Mouse (Mus musculus): ENCODE measurements at regions not wholly inside any gene's neighbourhood (a gene's known extent, or its start where the extent isn't known, plus 50 kb on each side); places are given as distances from the start of the nearest gene placed in this dataset.

DNA sequence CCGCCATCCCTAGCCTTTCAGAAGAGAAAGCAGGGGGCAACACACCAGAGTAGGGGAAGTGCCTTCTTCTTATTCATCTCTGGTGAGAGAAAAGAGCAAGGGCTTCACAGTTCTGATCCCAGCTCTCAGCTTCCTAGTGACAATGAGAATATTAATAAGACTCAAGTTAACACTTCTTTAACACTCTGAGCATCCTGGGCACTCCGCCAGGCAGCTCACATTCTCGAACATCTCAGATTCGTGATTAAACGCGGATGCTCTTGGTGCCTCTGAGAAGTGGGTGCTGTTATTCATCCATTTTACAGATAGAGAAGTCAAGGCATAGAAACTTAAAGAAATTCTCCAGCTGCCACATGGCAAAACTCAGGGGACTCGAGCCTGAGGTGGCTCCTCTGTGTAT, 237.1 kb downstream of the Rps15a start:
- in situ Hi-C loops (cut with MboI, MseI): no loop called here

DNA sequence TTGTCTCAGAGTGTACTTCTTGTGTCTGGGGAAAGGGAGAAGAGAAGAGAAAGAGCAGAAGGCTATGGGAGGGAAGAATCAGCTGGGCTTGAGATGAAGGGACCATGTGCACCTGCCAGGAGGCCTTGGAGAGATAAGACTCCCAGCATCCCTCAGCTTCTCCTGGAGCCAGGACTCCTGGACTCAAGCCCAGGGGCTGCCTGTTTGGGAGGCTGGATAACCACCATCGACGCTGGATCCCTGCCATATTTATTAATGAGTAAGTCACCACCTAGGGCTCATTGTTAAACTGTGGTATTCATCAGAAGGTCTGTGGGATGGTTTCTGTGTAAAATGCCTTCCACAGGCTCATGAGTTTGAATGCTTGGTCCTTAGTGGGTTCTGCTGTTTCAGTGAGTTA, 240.7 kb downstream of the Rps15a start:
- in situ Hi-C loops (cut with MboI, MseI): no loop called here

DNA sequence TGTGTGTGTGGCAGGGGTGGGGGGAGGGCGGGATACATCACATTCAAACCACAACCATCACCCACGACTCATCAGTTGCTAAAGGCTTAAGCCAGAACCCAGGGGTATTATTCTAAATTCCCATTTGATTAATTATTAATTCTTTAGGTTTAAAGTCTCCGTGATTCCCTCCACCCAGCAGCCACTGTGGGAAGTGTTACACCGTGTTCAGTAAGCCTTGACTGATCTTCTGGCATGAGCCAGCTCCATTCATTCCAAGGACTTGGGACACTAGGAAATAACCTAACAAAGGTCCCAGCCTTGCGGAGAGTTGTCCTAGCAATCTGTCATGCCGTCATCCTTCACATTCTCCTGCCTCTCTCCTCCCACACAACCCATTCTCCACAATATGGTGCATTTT, 256.6 kb downstream of the Rps15a start:
- in situ Hi-C loops (cut with MboI, MseI): no loop called here

DNA sequence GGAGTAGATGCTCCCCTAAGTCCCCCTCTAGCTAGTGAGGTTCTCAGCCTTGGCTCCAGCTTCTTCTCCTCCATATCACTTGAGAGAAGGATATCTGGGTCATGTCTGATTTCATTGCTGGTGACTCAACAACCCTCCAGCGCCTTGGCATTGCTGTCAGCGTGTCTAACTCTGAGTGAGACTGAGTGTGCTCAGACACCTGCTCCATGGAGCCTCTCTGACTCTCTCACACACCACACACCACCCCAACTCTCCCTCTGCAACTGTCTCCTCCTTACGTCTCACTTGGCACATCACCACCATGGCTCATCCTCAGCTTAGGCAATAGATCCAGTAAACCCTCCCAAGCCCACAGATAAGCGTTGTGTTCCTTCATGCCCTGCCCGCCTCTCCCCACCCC, 260.0 kb downstream of the Rps15a start:
- in situ Hi-C loops (cut with MboI, MseI): no loop called here

DNA sequence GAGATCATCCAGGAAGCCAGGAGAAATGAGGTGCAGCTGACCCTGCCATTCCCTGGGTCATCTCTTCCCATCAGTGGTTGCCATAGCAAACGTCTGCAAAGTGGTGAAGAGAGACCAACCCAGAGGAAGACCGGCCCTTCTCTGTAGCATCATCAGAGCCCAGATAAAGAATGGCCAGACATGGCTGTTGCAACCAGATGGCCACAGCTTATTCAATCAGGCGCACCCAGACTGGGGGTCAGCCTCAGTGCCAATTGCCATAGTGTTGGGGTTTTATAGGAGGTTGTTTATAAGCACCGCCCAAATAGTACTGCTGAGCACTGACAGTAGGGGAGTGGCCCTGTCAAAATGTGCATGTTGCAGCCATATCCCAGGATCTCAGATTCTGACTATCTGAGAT, 262.3 kb downstream of the Rps15a start:
- in situ Hi-C loops (cut with MboI, MseI): no loop called here

DNA sequence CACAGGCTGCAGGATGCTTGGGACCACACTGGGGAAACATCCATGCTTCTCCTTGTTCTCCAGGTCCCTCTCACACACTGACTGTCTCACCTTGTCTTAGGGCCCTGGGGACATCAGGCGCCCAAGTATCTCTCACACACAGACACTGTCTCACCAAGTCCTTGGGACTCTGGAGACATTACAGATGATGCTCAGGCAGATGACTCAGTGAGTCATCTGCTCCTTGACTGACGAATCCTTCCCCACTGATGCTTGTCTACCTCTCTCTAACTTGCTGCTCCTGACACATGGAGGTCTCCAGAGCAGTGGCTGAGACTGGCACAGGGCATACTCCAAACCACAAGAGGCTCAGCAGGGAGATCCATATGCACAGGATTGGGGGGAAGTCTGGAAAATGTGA, 263.1 kb downstream of the Rps15a start:
- in situ Hi-C loops (cut with MboI, MseI): no loop called here

DNA sequence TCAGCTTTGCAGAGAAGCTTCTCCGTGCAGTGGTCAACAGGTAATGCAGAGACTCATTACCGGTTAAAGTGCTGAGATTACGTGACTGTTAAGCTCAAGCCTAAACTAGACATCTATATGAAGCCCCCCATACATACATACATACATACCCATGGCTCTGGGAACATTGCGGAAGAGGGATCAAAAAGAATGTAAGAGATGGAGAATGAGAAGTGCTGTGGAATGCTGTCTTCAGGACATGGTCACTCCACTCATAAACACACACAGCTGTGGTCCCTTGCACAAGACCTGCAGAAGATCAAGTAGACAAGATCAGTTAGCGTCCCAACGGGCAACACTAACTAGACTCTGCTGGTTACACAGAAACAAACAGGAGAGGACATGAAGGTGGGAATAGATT, 265.2 kb downstream of the Rps15a start:
- in situ Hi-C loops (cut with MboI, MseI): no loop called here

DNA sequence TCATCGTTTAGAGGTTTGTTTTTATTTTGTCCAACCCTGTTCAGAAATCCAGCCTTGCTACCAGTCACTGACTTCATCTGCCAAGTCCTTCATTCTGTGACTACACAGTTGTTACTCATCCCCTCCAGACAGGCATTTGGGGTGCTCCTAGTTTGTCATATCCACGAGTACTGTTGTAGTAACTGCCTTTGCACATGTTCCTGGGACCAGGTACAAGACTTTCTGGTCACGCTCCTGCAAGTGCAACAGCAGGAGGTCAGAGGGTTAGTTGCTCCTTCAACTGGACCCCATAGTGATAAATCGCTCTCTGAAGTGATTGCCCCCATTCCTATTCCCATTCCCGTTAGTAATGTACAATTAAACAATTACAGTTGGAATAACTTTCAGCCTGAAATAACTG, 269.9 kb downstream of the Rps15a start:
- in situ Hi-C loops (cut with MboI, MseI): no loop called here

DNA sequence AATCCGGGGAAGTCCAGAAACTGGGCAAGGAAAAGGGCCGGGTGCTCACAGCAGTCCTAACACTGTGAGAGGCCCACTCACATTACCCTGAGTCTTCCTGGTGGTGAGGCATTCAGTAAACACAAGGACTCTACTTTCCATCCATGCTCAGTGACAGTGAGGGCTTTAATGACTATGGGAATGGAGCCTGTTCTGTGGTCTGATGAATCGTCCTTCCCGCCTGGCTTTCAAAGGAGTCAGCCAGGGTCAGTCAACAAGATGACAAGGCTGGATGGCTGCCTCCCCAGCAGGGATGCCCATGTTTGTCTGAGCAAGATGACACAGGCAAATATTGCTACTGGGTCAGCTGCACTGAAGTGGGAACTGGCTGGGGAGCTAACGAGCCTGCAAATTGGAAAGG, 273.2 kb downstream of the Rps15a start:
- in situ Hi-C loops (cut with MboI, MseI): no loop called here

DNA sequence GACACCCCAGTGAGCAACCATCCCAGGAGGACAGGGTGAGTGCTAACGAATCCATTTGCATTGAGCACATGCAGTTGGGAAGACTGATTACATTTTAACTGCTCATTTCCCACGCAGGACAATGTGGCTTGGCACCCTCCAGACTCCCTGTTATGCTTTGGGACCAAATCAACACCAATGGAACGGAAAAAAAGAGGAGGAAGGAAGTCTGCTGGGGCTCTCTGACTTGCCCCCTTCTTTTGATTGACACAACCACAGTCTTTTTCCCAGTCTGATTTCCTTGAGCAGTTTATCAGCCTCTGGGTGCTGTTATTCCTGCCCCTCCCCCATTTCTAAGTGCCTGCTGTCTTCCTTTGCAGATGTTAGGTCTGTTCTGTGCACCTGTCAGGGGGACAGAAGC, 321.0 kb downstream of the Rps15a start:
- in situ Hi-C loops (cut with MboI, MseI): no loop called here

DNA sequence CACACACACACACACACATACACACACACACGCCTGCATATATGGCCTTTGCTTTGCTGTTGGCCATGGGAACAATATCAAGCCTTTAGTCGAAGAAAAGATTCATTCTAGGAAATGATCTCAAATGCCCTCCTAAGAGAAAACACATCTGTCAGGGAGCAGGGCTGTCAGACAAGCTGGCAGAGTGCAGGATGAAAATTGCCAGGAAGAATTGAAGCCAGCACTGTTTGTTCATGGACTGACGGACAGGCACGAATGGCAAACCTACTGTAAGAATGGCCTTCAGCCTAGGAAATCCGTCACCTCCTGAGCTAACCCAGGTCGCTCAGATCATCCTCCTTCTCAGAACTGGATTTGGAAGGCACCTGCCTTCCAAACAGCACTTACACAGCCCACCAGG, 322.0 kb downstream of the Rps15a start:
- in situ Hi-C loops (cut with MboI, MseI): no loop called here

DNA sequence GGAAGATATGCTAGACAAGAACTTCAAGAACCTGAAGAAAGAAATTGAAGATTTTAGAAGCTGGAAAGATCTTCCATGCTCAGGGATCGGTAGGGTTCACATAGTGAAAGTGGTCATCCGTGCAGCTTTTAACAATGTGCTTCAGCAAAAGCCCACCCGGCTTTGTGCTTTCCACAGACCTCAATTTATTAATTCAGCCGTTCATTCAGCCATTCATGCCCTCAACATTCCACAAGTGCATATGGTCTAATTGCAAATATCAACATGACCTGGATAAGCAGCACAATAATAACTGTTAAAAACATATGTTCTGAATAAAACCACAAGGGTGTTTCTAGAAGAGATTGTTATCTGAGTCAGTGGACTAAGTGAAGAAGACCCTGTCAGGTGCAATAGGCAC, 323.5 kb downstream of the Rps15a start:
- in situ Hi-C loops (cut with MboI, MseI): no loop called here

DNA sequence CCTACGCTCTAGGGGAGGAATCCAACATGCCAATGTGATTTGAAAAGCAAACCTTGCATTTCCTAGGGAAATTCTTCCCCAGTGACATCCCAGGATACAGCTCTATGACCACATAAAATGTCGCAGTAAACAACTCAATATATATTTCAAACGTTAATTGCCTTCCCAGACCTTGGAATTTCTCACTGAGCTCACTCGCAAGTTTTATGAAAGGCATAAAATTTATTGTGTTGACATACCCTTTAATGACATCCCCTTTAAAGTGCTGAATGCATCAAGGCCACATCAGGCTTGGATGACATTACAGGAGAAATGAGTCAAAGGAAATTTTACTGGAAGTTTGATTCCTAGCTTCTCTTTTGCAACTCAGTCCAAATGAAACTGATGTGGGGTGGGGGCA, 337.0 kb downstream of the Rps15a start:
- in situ Hi-C loops (cut with MboI, MseI): no loop called here

DNA sequence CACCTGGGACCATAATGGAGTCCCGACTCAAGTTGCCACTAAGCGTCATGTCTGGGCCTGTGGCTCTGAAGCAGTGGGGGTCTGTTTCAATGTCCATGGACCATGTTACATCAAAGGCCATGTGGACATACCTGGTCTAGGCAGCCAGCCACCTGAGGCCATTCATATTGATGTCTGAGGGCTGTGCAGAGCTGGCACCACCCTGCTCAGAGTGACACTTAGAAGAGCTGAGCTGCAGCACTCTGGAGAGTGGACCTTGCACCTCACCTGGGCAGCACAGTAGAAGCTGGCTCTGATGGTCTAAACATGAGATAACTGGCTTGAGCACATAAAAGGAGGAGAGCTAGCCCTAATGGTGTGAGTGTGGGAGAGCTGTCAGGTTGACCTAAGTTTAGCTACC, 338.1 kb downstream of the Rps15a start:
- in situ Hi-C loops (cut with MboI, MseI): no loop called here

DNA sequence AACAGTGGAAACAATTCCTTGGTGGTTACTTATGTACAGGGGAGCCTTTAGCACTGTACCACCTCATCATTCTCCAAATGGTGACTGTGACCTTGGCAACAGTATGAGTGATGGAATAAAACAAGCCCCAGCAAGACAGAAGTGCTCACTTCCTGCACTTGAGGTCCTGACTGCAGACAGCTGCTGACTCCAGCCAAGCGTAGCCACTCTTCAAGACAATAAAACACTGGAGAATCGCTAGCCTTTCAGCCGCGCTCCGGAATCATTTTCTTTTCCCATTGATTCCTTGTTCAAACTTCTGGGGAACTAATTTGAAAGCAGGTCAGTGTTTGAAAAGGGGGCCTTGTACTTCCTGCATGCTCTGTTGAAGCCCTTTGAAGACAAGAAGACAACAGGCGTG, 344.2 kb downstream of the Rps15a start:
- in situ Hi-C loops (cut with MboI, MseI): no loop called here

DNA sequence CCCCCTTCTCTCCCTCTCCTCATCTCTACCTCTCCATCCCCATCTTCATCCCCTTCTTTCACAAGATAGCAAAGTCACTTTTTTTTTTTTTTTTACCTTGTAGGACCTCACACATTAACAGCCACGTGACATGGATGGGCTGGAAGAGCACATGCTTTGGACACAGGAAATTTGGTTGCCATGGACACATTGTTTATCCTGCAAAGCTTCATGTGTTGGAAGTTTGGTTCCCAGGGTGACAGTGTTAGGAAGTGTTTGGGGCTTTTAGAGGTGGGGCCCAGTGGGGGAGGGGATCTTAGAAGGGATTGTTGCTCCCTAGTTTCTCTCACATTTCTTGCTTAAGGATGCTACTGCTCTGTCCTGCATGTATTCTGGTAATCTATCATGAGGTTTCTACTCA, 356.5 kb downstream of the Rps15a start:
- in situ Hi-C loops (cut with MboI, MseI): no loop called here

DNA sequence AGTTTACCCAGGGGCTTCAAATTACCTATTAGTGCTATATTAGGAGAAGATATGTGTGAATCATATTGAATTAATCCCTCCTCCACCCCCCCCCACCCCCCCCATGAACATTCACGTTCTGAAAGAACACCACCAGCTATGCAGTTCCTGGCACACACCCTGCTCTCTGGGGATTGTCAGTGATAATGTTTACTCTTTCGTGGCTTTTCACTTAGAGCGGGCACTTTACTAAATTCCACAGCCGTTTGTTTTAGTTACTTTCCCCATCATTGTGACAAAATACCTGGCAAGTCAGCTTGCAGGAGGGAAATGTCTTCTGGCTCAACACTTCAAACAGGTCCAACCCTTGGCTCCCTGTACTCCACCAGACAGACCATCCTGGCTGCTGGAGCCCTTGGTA, 359.0 kb downstream of the Rps15a start:
- in situ Hi-C loops (cut with MboI, MseI): no loop called here

DNA sequence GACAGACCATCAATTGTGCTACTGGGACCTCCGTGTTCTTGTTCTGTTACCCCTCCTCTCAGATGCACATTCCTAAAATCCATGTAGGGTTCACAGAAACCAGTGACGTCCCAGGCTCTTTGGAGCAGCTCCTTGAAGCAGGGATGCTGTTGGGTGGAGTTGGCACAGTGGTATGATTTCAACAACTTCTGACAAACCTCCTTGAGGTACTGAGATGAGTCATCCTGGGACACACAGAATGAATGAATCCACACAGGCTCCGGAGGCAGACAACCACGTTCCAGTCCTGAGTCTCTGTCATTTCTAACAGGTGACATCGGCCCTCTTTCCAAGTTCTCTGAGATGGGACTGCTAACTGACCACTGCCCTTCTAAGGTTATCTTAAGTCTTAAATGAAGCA, 360.2 kb downstream of the Rps15a start:
- in situ Hi-C loops (cut with MboI, MseI): no loop called here

DNA sequence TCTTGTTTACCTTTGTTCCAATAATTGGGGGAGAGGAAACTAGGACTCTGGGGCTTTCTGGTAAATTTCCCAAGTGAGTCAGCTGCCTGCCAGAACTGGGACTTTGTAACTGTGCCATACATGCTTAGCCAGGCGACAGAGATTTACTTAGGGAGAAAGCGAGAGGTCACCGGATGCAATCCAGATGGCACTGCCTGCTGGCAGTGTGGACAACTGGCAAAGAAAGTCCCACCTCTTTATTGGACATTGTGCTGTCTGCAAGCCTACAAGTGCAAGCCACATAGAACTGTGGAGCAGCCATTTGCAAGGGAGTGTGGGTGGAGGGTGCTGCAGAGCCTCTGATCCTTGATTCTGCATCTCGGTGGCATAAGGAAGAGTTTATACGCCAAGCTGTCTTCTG, 362.7 kb downstream of the Rps15a start:
- in situ Hi-C loops (cut with MboI, MseI): no loop called here

DNA sequence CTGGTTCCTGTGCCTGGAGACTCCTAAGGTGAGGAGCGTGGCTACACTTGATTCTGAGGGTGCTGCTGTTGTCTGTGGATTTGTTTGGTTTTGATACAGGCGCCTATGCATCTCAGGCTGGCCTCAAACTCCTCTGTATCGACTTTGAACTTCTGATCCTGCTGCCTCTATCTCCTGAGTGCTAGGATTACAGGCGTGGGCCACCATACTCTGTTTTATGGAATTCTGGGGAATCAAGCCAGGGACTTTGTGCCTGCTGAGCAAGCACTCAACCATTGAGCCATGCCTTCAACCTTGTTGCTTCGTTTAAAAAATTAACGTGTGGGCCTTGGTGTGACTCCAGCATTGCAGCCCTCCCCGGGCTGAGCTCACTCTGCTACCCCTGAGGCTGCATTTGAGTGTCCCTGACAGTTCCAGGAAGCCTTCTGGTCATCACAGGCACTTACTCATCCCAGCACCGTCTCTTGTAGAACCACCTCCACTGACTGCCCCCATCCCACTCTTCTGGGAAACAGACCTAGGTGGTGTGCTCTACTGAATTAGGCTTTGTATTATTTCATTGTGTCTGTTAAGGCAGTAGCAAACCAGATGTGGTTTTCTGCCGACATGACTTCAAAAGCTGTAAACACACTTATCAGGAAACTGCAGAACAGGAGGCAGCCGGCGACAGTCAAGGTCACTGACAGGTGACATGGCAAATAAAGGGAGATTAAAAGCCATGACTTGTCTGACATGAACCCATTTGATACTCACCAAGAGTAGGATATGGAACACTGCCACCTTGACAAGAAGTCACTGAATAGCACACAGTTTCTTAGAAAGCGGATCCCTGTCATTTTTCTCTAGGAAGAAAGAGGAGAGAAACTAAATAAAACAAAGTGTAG, 363.4 kb downstream of the Rps15a start:
- in situ Hi-C loops (cut with MboI, MseI): no loop called here

DNA sequence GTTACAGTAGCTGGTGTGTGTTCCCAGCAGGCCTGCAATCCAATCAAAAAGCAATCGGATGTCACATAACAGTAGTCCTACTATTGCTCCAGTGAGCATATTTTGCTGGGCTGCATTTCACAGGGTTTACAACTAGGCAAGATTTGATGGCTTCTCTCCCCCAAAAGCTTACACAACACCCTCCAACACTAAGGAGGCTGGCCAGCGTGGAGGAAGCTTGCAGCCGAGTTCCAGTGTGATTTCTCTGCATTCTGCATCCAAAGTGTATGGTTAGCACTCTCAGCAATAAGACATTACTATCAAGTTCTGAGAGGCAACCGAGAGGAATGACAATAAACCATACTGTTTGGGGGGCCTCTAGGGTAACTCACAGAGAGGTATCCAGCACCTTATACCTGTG, 367.2 kb downstream of the Xylt1 start:
- in situ Hi-C loops (cut with MboI, MseI): no loop called here

DNA sequence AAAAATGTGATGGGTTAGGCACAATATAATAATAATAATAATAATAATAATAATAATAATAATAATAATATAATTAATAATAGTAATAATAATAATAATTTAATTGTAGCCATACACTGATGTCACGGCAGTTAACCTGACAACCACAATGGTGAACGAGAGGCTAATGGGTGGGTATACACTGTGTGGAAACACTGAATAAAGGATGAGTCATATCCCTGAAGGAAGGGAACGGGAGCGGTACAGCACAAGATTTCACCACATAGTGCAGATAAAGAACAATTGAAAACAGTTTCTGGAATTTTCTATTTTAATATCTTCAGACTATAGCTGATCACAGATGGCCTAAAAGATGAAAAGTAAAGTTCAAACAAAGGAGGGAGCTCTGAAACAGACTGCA, 365.6 kb downstream of the Xylt1 start:
- in situ Hi-C loops (cut with MboI, MseI): no loop called here

DNA sequence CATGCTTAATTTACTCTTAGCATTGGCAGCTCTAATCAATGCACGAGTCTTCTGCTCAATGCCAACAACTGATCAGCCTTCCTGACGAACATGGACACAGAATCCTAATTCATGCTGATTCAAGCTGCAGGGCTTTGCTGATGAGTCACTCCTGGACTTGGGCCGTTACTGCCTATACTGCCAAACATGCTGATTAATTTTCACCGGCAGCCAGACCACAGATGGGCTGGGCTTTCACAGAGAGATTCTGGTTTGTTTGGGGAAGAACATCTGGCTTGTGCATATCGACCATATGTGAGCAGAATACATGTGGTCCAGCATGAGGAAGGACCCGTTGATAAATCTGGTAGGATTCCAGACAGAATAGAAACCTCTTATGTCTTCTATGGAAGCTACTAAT, 358.9 kb downstream of the Xylt1 start:
- in situ Hi-C loops (cut with MboI, MseI): loop anchor here (10.0 kb wide), 1 partner anchor 1895 kb away; no protein-coding TSS in a partner anchor

DNA sequence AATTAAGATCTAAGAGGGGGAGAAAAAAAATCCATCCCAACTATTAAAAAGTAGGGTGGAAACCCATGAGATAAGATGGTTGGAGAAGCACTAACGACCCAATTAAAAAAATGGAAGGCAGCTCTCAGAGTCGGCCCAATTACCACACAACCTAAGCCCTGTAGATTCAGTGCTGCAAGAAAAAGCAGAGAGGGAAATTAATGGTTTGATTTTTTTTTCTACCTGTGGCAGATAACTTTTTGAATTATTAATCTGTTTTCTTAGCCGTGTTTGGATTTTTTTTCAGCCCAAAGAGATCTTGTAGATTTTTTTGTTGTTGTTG, 354.9 kb downstream of the Xylt1 start:
- in situ Hi-C loops (cut with MboI, MseI): loop anchor here (10.0 kb wide), 1 partner anchor 1891 kb away; no protein-coding TSS in a partner anchor

All from T-helper 1 cell (primary cell).